Mouse (Mus musculus) gastrocnemius, adult 8-10 months (tissue): ENCODE data around the gene Poglut1. TPM values are rescaled to one million over a fixed set of nuclear protein-coding genes. Genes with fewer than 3 reads are reported as not detected.
"Not testable (repeated sequence)": the region's sequence is repeated elsewhere in the genome, so short reads cannot be mapped to it uniquely, and the experiment has no call there.

Experiments used
- DNase-seq, 2 experiments: peaks; one replicate each; pipeline ENCODE4 v3.0.0; 2022; ENCODE audit warnings: low spot score in 2 of 2
- total RNA-seq, 4 experiments: library from RNA; stranded (reverse); gene quantifications; 2 replicates each; pipeline ENCODE4 v1.2.4; 2022

Poglut1 gene
- total RNA-seq, 4 experiments from 2014 or later, result 8.9 to 11.1 (median 10.5) TPM

DNA sequence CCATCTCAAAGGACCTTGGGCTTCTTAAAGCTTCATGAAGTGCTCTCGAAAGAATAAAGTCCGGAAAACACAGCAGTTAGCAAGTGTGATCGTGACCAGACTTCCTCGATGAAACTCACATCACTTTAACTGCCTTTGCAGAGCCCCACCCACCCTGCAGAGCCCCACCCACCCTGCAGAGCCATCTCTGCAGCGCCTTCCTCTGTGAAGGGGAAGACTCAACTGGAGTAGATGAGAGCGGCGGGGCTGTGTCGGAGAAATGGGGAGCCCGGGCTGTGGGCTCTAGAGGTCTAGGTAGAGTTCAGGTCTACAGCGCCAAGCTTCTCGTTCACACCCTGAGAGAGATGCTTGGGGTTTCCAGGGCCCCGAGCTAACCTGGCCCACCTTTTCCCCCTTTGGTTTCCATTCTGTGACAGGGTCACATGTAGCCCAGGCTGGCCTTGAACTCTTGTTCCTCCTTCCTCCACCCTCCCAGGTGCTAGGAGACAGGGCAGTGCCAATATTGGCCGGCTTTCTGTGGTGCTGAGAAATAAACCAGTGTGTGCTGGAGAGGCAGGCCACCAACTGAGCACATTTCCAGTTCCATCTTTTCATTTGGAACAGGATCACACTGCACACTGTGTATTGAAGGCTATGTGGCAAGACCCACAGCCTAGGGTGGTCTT, 11.2 kb downstream of the Poglut1 start:
- no peak for DNase-seq

DNA sequence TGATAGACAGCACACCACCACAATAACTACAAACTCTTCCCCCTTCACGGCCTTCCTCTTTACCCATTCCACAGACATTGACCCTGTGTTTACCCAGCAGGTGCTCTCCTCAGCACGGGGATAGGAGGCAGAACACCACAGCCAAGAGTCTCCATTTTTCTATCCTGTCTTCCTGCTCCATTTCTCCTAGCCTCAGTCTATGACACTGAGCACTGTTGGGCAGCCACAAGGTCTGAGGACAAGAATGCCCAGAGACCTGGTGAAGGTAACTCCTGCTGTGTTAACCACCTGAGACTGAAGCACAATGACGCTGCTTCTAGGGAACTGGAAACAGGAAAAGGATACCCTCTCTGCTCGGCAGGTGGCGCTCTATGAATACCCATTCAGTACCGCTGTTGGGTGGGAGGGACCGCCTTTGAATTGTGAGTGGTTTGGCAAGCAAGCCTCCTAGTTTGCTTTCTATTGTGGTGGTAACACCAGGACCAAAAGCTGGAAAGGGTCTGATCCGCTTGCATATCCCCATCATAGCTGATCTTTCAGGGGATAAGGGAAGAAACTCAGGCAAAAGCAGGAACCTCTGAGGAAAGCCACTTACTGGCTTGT, 13.4 kb downstream of the Poglut1 start:
- peak; percentile 33 to 46 for DNase-seq

DNA sequence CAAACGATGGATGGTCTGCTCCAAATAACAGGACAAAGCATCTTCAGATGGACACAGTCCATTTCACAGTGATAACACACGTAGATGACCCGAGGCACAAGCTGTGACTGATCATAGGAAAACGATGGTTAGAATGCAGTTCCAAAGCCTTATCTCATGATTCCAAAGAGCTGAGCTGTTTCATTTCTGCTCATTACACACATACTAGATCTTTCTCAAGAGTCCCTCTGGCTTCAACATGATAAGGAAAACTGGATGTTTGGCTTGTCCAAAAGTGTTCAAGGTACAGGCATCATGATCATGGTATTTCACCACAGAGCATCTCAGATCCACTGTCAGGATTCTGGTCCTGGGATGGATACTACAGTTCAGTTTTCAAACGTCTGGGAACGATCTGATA, 23.8 kb downstream of the Poglut1 start:
- DNase-seq, result no peak

DNA sequence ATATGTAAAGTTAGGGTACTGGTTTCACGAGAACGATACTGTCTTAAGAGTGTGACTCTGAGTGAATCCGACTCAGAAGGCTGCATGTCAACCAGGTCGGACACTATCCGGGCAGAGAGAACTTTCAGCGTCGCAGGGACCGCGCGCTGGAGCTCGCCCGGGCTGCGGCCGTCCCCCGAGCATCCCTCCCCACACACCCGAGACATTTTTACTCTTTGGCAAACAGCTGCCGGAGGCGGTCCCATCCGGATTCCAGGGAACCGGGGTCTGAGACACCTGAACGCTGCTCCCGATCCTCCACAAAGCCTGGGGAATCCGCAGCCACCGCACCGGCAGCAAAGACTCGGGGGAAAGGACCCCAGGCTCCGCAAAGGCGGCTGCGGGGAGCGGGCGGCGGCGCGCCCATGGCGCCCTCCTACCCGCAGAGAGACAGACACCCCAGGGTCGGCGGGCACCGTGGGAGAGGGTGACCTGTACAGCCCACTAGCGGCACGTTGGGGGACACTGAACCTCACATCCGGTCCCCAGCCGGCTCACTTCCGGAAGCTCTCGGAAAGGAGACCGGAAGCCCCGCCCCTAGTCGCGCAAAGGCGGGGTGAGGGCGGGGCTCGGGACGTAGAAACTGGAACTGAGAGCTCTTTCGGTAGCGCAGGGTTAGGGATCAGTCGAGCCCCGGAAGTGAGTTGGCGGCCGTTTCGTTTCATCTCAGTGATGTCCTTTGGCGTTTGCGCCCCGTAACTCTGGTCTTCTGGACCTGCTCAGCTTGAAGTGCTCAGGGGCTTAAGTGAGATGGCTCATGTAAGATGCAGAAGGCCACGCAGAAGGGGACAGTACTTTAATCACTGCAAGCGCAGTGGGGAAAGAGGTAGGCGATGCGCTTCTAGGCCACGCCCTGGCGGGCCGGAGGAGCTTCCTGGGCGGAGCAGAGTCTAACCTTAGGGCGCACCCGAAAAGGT, 27.7 kb downstream of the Poglut1 start, which contains the start of gene Timmdc1:
Gene Timmdc1, minus strand, starts transcription at position 535 of the 956 bp plus-strand sequence.
- peak; percentile 95 to 96 for DNase-seq

DNA sequence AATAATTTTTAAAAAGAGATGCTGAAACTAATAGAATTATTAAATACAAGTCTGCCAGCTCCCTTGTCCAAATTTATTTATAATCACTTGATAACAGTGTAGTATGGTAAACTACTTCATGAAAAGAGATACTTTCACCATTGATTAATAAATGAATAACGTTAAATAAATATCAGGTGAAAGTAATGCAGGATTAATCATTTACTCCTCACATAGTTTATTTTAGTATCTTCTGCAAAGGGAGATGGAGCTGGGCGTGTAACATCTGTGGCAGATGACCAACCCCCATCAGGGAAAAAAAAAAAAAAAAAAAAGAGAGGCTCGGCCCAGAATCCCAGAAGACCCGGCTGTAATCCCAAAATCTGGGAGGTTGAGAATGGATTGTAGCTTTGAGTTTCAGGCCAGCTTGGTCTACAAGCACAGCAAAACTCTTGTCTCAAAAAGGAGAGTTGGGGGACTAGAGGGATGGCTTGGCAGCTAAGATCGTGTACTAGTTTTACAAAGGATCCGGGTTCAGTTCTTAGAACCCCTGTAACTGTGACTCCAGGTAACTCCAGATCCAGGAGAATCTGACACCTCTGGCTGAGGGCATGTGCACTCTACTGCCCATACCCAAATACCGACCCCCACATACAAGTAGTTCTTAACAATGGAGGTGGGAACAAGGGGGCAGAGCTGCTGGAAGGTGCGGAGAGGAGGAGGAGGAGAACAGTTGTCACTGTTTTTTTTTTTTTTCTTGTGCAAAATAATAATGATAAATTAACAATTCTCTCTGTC, 28.7 kb downstream of the Poglut1 start:
- no peak for DNase-seq

DNA sequence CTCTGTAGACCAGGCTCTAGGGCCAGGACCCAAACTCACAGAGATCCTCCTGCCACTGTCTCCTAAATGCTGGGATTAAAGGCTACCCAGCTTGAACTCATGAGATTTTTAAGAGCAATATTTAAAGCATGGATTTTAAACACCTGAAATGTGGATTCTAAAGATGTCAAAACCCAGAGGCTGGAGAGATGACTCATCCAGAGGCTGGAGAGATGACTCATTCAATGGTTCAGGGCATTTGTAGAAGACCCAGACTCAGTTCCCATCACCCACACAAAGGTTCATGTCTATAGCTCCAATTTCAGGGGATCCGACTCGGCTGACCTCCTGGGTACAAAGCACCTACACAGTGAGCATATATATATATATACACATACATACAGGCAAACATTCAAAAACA, 30.9 kb downstream of the Poglut1 start:
- DNase-seq, result no peak

DNA sequence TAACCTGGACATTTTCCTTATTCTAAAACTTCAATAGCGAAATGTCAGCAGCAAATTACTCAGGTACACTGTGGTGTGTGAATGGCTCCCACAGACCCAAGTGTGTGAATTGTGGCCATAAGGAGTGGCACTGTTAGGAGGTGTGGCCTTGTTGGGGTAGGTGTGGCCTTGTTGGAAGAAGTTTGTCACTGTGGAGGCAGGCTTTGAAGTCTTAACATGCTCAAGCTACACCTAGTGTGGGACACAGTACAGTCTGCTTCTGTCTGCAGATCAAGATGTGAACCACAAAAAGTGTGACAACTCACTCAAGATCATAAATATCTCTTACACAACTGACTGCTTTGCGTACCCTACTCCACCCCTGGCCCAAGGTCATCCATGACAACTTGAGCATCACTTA, 39.2 kb downstream of the Poglut1 start:
- no peak for DNase-seq

DNA sequence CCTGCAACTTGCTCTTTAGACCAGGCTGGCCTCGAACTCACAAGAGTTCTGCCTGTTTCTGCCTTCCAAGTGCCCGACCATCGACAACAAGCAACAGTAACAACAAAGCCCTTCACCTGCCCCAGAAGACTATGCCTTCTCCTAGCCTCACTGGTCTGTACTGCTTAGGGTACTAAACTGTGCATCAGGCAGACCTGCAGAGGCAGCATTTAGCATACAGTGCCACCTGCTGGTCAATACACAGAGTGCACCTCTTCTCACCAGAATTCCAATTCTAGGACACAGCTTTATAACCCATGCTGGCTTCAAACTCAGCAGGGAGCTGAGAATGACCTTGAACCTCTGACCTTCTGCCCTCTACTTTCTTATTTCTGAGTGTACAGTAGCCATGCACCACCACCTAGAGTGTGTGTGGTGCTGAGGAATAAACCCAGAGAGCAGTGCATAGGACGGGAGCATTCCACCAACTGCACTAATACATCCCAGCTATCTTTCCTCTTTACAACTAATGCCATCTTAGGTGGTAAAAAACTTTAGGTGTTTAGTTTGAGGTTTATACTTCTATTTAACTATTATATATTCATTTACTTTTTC, 43.9 kb downstream of the Poglut1 start:
- DNase-seq, result peak; percentile 22 to 41

DNA sequence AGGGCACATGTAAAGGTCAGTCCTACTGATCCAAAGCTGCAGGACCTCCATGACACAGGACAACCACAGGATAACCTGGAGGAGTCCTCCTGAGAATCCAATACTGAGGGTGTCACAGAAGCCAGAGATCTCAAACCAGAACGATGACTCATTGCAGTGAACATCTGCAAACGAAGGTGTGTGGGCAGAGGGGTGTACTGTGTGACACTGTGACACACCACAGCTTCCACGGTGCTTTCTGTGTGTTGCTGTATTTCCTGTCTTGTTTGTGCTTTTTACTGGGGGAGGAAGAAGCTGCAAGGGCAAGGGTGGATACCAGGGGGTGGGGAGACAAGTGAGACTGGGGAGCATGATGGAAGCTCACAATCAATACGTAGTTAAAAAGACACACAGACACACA, 46.5 kb downstream of the Poglut1 start:
- DNase-seq, result no peak

DNA sequence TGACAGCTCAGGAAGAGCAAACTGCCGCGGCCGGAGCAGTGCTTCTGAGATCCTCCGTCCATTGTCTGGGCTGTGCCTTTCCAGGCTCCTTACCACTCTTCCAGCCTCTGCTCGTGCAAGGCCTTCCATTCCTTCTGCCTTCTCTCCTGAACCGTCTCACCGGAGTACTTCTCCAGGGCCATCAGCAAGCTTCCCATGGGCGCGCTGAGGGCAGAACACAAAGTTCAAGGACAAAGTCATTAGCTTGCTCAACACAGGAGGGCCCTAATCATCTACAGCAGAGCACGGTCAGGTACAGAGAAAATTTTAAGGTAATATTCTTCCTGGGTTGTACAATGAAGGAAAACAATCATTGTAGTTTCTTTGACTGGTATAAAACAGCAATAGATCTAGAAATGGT, 47.6 kb downstream of the Poglut1 start:
- no peak for DNase-seq

DNA sequence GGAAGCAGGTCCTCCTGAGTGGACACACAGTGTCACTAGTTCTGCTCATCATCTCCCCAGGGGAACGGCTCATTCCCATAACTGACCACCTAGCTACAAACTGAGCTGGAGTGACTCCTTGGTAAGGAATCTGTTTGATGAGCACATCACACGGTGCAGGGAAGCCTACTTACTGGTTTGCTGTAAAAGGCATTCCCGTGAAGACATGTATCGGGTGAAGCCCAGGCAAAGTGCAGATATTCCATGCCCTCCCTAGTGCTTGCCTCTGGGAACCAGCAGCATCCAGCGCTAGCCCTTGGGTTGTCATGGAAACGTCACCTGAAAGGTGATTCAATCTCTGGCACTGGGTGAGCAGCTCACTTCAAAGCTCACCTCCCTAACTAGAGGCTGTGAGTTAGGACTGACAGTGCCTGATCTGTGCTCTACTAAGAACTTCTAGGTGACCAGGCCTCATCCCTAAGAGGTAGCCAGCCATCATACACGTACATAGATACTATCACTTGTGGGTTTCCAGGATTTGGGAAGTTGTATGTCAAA, 53.4 kb downstream of the Poglut1 start:
- DNase-seq, result no peak

DNA sequence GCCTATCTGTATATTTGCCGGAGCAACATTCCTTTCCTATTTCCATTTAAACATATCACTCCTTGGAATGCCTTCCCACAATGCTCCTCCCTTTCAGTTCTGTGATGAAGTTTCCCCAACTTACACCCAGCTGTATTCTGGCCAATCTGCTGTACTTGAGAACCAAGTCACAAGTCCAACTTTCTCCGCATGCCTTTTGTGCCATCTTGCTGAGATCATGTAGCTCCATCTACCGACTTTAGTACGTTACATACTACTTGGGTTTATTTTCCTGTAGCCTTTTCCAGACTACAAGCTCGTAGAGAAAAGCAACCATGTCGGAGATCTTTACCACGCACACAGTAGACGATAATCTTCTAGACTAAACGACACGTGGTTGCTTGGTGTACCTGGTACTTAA, 56.2 kb downstream of the Poglut1 start:
- DNase-seq, result no peak

DNA sequence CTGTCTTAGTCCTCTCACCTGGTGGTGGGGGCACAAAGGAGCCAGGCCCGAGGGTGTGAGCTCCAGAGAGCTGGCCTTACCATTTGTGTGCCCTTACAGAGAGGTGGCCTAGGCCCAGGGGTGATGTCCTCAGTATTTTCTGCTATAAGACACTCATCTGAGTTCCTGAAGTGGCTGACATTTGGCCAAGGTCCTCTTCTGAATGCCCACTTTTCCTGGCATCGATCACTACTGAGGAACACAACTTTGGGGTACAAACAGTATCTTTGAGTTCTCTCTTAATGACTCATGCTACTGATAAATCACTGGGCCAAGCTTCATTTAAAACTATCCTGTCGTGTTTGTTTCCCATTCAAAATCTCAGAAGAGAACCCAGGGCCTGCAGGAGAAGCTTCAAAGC, 57.5 kb downstream of the Poglut1 start:
- no peak for DNase-seq

DNA sequence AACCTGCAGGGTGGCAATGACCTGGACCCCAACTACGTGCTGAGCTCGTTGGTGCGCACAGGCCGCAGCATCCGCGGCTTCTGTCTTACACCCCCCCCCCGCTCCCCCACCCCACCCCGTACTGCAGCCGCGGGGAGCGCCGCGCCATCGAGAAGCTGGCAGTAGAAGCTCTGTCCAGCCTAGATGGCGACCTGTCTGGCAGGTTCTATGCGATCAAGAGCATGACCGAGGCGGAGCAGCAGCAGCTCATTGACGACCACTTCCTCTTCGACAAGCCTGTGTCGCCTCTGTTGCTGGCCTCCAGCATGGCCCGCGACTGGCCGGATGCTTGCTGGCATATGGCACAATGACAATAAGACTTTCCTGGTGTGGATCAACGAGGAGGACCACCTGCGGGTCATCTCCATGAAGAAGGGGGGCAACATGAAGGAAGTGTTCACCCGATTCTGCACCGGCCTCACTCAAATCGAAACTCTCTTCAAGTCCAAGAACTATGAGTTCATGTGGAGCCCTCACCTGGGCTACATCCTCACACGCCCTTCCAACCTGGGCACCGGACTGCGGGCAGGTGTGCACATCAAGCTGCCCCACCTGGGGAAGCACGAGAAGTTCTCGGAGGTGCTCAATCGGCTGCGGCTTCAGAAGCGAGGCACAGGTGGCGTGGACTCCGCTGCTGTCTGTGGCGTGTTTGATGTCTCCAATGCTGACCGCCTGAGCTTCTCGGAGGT, 66.3 kb downstream of the Poglut1 start:
- DNase-seq, result no peak

DNA sequence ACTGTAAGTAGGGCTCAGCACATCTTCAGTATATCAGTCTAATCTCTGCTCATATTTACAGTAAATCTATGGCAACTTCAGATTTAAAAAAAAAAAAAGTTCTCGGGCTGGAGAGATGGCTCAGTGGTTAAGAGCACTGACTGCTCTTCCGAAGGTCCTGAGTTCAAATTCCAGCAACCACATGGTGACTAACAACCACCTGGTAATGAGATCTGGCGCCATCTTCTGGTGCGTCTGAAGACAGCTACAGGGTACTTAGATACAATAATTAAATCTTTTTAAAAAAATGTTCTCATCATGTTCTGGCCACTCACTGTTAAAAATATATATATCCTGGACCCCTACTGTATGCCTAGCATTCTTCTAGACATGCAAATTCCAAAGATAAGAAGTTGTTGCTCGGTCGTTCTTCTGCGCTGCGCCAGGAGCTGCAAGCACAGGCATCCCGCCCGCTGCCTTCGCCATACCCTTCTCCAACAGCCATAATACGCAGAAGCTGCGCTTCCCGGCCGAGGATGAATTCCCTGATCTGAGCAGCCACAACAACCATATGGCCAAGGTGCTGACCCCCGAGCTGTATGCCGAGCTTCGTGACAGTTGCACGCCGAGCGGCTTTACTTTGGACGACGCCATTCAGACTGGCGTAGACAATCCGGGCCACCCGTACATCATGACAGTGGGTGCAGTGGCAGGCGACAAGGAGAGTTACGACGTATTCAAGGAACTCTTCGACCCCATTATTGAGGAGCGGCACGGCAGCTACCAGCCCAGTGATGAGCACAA, 67.1 kb downstream of the Poglut1 start:
- peak in 1 of 2 experiments; percentile 9 for DNase-seq

DNA sequence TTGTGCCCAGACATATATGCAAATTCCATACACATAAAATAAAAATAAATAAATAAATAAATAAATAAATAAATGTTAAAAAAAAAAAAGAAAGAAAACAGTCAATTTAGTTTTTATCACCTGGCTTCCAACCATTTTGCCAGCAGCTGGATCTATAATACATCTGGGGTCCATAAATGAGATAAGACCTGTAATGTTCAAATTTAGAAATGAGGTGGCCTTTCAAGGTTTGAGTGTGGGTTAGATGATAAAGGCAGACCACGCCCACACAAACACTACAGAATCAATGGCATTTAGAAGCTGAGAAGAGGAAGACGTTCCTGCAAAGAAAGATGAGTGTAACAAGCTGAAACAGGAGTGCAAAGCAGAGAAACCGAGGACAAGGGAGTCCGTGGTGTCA, 68.7 kb downstream of the Poglut1 start:
- DNase-seq, result no peak

DNA sequence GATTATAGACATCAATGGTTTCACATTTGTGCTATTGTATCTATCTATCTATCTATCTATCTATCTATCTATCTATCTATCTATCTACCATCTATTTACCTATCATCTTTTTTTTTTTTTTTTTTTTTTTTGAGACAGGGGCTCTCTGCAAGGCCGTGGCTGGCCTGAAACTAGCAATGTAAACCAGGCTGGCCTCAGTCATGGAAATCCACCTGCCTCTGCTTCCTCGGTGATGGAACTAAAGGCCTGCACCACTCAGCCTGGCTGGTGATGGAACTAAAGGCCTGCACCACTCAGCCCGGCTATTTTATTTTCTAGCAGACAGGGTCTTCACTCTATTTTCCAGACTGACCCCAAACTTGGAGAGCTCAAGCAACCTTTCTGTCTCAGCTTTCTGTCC, 71.8 kb downstream of the Poglut1 start:
- no peak for DNase-seq

DNA sequence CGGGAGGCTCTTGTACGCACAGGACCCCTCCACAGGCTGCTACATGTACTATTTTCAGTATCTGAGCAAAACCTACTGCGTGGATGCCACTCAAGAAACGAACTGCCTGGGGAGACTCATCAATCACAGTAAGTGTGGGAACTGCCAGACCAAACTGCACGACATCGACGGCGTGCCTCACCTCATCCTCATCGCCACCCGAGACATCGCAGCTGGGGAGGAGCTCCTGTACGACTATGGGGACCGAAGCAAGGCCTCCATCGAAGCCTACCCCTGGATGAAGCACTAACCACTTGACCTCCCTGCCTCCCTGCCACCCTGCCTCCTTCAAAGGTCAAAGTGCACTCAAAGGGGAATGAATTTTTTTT, 72.8 kb downstream of the Poglut1 start:
- not testable (repeated sequence) for DNase-seq
